In the genomic region with DNA sequence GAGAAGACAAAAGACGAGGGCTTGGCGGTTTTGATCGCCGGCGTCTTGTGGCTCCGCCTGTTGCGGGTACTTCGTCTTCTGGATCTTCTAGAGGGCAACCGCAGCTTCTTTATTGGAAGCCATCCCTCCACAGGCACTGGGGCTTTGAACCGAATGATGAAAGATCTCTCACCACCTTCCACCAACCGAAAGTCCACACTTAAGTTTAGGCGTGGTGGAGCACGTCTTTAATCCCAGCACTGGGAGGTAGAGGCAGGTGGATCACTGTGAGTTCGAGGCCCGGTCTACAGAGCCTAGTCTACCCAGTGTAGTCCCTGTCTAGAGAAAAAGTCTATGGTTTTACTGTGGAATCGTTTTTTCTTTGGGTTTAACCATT, we compare ENCODE assay signal across 7 mouse cellular contexts. TPM values are rescaled to one million over a fixed set of nuclear protein-coding genes. Genes with fewer than 3 reads are reported as not detected.
DNase-seq lines count a peak whose midpoint lies in the region; ATAC-seq and TF ChIP-seq lines count a peak whose summit lies in the region.

No protein-coding gene starts in this region.

- no peaks in the 10 kb centered on the region for H3K9me3 ChIP-seq in forebrain, embryonic 11.5 days (ENCODE audit: control insufficient read depth, low read length)
- no peaks in the 10 kb centered on the region for H3K9me3 ChIP-seq in liver, embryonic 11.5 days (ENCODE audit: control insufficient read depth, low read length)
- no peaks in the 10 kb centered on the region for H3K9me3 ChIP-seq in stomach, postnatal 0 days (ENCODE audit: control insufficient read depth, low read length)

- H3K4me1 ChIP-seq in forebrain, embryonic 11.5 days (replicated peaks; ENCODE audit: control insufficient read depth, insufficient read depth, low read length), result no peaks in the 10 kb centered on the region
- peaks cover 8% of the 10 kb centered on the region for H3K4me1 ChIP-seq in liver, embryonic 11.5 days (replicated peaks; ENCODE audit: control insufficient read depth, insufficient read depth, low read length)
- H3K4me1 ChIP-seq in stomach, postnatal 0 days (replicated peaks; ENCODE audit: control insufficient read depth, insufficient read depth), result no peaks in the 10 kb centered on the region

- no peaks in the 10 kb centered on the region for H3K27me3 ChIP-seq in forebrain, embryonic 11.5 days (ENCODE audit: control insufficient read depth, insufficient read depth, low read length)
- no peaks in the 10 kb centered on the region for H3K27me3 ChIP-seq in liver, embryonic 11.5 days (replicated peaks; ENCODE audit: control insufficient read depth, insufficient read depth, low read length)
- no peaks in the 10 kb centered on the region for H3K27me3 ChIP-seq in stomach, postnatal 0 days (ENCODE audit: control insufficient read depth, insufficient read depth, low read length)

- H3K4me3 ChIP-seq in forebrain, embryonic 11.5 days (ENCODE audit: low read depth, low read length), result peak overlapping the region; percentile 78
- peak overlapping the region; percentile 59 for H3K4me3 ChIP-seq in liver, embryonic 11.5 days (ENCODE audit: low read depth, low read length)
- H3K4me3 ChIP-seq in stomach, postnatal 0 days (ENCODE audit: low read depth, low read length), result peak overlapping the region; percentile 79

- H3K9ac ChIP-seq in forebrain, embryonic 11.5 days (ENCODE audit: low read length), result peak overlapping the region; percentile 78
- H3K9ac ChIP-seq in liver, embryonic 11.5 days (ENCODE audit: low read depth, low read length), result peak overlapping the region; percentile 83
- peak overlapping the region; percentile 69 for H3K9ac ChIP-seq in stomach, postnatal 0 days (ENCODE audit: low read length)

- peak overlapping the region; percentile 48; the same call in 1 of the 2 replicates for H3K27ac ChIP-seq in forebrain, embryonic 11.5 days (ENCODE audit: low read depth, low read length)
- H3K27ac ChIP-seq in liver, embryonic 11.5 days (ENCODE audit: low read depth, low read length), result peak overlapping the region; percentile 92
- H3K27ac ChIP-seq in stomach, postnatal 0 days (replicated peaks), result no peak overlapping the region

- H3K4me2 ChIP-seq in forebrain, embryonic 11.5 days (ENCODE audit: low read depth, low read length, severe bottlenecking), result peak overlapping the region; percentile 87
- H3K4me2 ChIP-seq in liver, embryonic 11.5 days, result peak overlapping the region; percentile 89
- peak overlapping the region; percentile 78 for H3K4me2 ChIP-seq in stomach, postnatal 0 days (replicated peaks; ENCODE audit: low read depth)

- DNase-seq in right cerebral cortex, postnatal 14 days, result peak; percentile 9
- DNase-seq in right cerebral cortex, postnatal 36 days (ENCODE audit: low spot score in 2 of 2), result no peak
- DNase-seq in forebrain, embryonic 11.5 days (ENCODE audit: low spot score), result no peak
- no peak for DNase-seq in liver, embryonic 11.5 days (ENCODE audit: low spot score)
- DNase-seq in stomach, postnatal 0 days (ENCODE audit: low spot score), result no peak
- no peak for DNase-seq in cerebellum, adult 18-20 months
- no peak for DNase-seq in thymus, adult 18-20 months

- TF ChIP-seq EP300 in stomach, postnatal 0 days (optimal IDR thresholded peaks at IDR 0.05), result no peak

- no peak for TF ChIP-seq CTCF in stomach, postnatal 0 days (IDR thresholded peaks at IDR 0.05; ENCODE audit: low read depth)

- peak; percentile 74 for ATAC-seq in forebrain, embryonic 11.5 days (replicated peaks; ENCODE audit: low FRiP score)
- peak; percentile 62 for ATAC-seq in liver, embryonic 11.5 days (replicated peaks; ENCODE audit: low FRiP score)
- peak; percentile 57 for ATAC-seq in stomach, postnatal 0 days (ENCODE audit: low FRiP score, low TSS enrichment)

- H3K36me3 ChIP-seq in forebrain, embryonic 11.5 days (ENCODE audit: control insufficient read depth, insufficient read depth, low read length), result no peaks in the 10 kb centered on the region
- H3K36me3 ChIP-seq in liver, embryonic 11.5 days (ENCODE audit: control insufficient read depth, insufficient read depth, low read length), result peaks cover 6% of the 10 kb centered on the region; the same call in 1 of the 2 replicates
- H3K36me3 ChIP-seq in stomach, postnatal 0 days (ENCODE audit: control insufficient read depth, insufficient read depth, low read length), result no peaks in the 10 kb centered on the region

- 15% methylated on average over 16 of the region's 16 CpGs for WGBS in forebrain, embryonic 11.5 days
- 10% methylated on average over 16 of the region's 16 CpGs for WGBS in liver, embryonic 11.5 days
- WGBS in stomach, postnatal 0 days, result 12% methylated on average over 16 of the region's 16 CpGs

RNA-seq across cellular contexts. Expression of gene Noc3l, which starts 0.4 kb away (rescaled TPM):
- polyA plus RNA-seq in forebrain, embryonic 11.5 days (2014; fragmentation: Nextera tagmentation; extraction: Ambion mirVana), result 11.9 and 13.5 TPM in 2 replicates
- polyA plus RNA-seq in liver, embryonic 11.5 days (2014; fragmentation: Nextera tagmentation; extraction: Ambion mirVana), result 12.6 and 14.3 TPM in 2 replicates
- 2.6 and 2.9 TPM in 2 replicates for polyA plus RNA-seq in stomach, postnatal 0 days (2015; fragmentation: Nextera tagmentation; extraction: Ambion mirVana)

RNA-seq across cellular contexts. Expression of gene Tbc1d12, which starts 17.0 kb away (rescaled TPM):
- polyA plus RNA-seq in forebrain, embryonic 11.5 days (2014; fragmentation: Nextera tagmentation; extraction: Ambion mirVana), result 3.2 and 4.0 TPM in 2 replicates
- polyA plus RNA-seq in liver, embryonic 11.5 days (2014; fragmentation: Nextera tagmentation; extraction: Ambion mirVana), result 1.9 and 2.4 TPM in 2 replicates
- polyA plus RNA-seq in stomach, postnatal 0 days (2015; fragmentation: Nextera tagmentation; extraction: Ambion mirVana), result 1.4 and 1.6 TPM in 2 replicates
